ENCODE assay signal across 8 mouse cellular contexts in the genomic region with DNA sequence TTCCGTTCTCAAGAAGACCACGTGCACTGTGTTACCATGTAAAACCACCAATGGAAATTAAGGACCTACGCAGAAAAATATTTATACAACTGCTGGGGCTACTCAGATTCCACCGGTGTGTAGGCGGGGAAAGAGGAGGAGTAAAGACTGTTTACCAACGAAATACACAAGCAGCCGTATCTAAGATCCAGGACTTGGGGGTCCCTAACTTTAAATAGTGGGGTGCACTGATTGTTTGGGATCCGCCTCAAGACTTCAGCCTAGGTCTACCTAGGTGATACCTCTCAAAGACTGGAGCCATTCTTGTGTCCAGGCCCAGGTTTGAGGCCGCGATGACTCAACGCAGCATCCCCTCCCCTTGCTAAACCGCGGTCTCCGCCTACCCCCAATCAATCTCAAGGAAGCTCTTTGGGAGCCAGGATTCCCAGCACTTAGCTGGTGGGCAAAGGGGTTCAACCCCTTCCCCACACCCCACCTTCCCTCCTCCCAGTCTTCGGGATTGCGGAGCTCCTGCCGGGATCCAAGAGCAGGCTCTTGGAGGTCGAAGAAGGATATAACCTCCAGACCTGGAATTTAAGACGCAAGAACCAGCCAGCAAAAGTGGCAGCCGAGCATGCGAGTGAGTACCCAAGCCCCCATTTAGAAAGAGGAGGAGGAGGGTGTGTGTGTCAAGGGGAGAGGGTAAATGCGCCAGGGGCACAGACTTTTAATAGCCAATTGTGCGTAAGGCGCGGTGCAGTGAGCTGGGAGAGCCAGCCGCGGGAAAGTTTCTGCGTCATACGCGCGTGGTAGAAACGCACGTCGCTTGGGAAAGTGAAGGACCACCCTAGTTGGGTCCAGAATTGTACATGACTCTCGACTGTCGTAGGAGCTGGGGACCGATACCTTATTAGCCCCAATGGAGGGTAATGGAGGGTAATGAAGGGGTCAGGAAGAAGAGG. TPM values are rescaled to one million over a fixed set of nuclear protein-coding genes. Genes with fewer than 3 reads are reported as not detected.
DNase-seq lines count a peak whose midpoint lies in the region; ATAC-seq lines count a peak whose summit lies in the region.
"Had no signal": no experiment of that assay in that cellular context is flagged by ENCODE, and none has a peak within 500 bp of the region (broad histone marks: within the 10 kb centered on the region; RNA-seq: fewer than 3 reads in every experiment).

No protein-coding gene starts in this region.

- peak overlapping the region; percentile 62 for H3K4me2 ChIP-seq in liver, embryonic 12.5 days
- H3K4me2 ChIP-seq in neural tube, embryonic 12.5 days (replicated peaks), result peak overlapping the region; percentile 94

- H3K36me3 ChIP-seq in liver, embryonic 12.5 days, result no peaks in the 10 kb centered on the region
- no peaks in the 10 kb centered on the region for H3K36me3 ChIP-seq in neural tube, embryonic 12.5 days

- no peak for ATAC-seq in liver, embryonic 12.5 days
- 0 out of 2 replicates have a peak, but pooled peaks have one; percentile 19 for ATAC-seq in neural tube, embryonic 12.5 days (ENCODE audit: low FRiP score, low read depth)

- WGBS in liver, embryonic 12.5 days (ENCODE audit: insufficient replicate concordance), result 3% methylated on average over 37 of the region's 37 CpGs
- 2% methylated on average over 37 of the region's 37 CpGs for WGBS in neural tube, embryonic 12.5 days

- peak overlapping the region; percentile 85 for H3K4me3 ChIP-seq in brown adipose tissue, adult 24 weeks (ENCODE audit: insufficient read depth, low read depth, low read length)
- H3K4me3 ChIP-seq in liver, embryonic 12.5 days, result peak overlapping the region; percentile 52
- H3K4me3 ChIP-seq in neural tube, embryonic 12.5 days, result peak overlapping the region; percentile 53

- peaks cover 6% of the 10 kb centered on the region for H3K4me1 ChIP-seq in brown adipose tissue, adult 24 weeks (ENCODE audit: control insufficient read depth, insufficient read depth, insufficient read length, low read length)
- 0 out of 2 replicates have a peak, but pooled peaks cover 4% of the 10 kb centered on the region for H3K4me1 ChIP-seq in liver, embryonic 12.5 days
- peaks cover 32% of the 10 kb centered on the region for H3K4me1 ChIP-seq in neural tube, embryonic 12.5 days

- H3K27ac ChIP-seq in brown adipose tissue, adult 24 weeks (replicated peaks; ENCODE audit: low read depth, low read length), result peak overlapping the region; percentile 93
- H3K27ac ChIP-seq in liver, embryonic 12.5 days, result no peak overlapping the region
- no peak overlapping the region for H3K27ac ChIP-seq in neural tube, embryonic 12.5 days

- no peak overlapping the region for H3K9ac ChIP-seq in liver, embryonic 12.5 days
- H3K9ac ChIP-seq in neural tube, embryonic 12.5 days, result no peak overlapping the region

- peaks cover 62% of the 10 kb centered on the region for H3K27me3 ChIP-seq in liver, embryonic 12.5 days (replicated peaks)
- H3K27me3 ChIP-seq in neural tube, embryonic 12.5 days (replicated peaks), result peaks cover 50% of the 10 kb centered on the region

- H3K9me3 ChIP-seq in liver, embryonic 12.5 days (replicated peaks), result no peaks in the 10 kb centered on the region
- H3K9me3 ChIP-seq in neural tube, embryonic 12.5 days, result no peaks in the 10 kb centered on the region

- DNase-seq in adrenal gland, adult (ENCODE audit: inconsistent age in 2 of 2, low spot score in 1 of 2), result peak; percentile 76 to 94
- peak; percentile 77 to 79 for DNase-seq in heart, adult 18-20 months
- peak; percentile 57 for DNase-seq in kidney, adult 11 months
- no peak for DNase-seq in thymus, postnatal 14 days

RNA-seq across cellular contexts. Expression of a gene that starts 2.8 kb away (rescaled TPM):
- 4.0 and 6.2 TPM in 2 replicates for polyA plus RNA-seq in brown adipose tissue, adult 24 weeks (2012; ENCODE audit: insufficient read depth, insufficient read length, missing spikeins)
- 10 to 100 TPM; 11.6 to 13.9 TPM for total RNA-seq in heart, adult 18-20 months (2021)
- polyA plus RNA-seq in liver, embryonic 12.5 days (2016; fragmentation: Nextera tagmentation; extraction: Ambion mirVana), result 2.0 and 2.3 TPM in 2 replicates
- 1.7 and 2.6 TPM in 2 replicates for polyA plus RNA-seq in neural tube, embryonic 12.5 days (2016; fragmentation: Nextera tagmentation; extraction: Ambion mirVana)
- total RNA-seq: common myeloid progenitor, adult 5-6 weeks had no signal
